Comparison of ENCODE assay signal across 14 mouse cellular contexts in genomic region chr3:38853650-38854049, GRCm38 (mm10). TPM values are rescaled to one million over a fixed set of nuclear protein-coding genes. Genes with fewer than 3 reads are reported as not detected.
DNase-seq lines count a peak whose midpoint lies in the region; ATAC-seq and TF ChIP-seq lines count a peak whose summit lies in the region.
"Had no signal": no experiment of that assay in that cellular context is flagged by ENCODE, and none has a peak within 500 bp of the region (broad histone marks: within the 10 kb centered on the region; RNA-seq: fewer than 3 reads in every experiment).

No protein-coding gene starts in this region.

- ATAC-seq in hindbrain, postnatal 0 days: no peak
- no peak for ATAC-seq in midbrain, embryonic 14.5 days (ENCODE audit: low FRiP score, low TSS enrichment)
- no peak for ATAC-seq in midbrain, embryonic 15.5 days (replicated peaks)
- ATAC-seq: midbrain, embryonic 16.5 days had no signal

- no peaks in the 10 kb centered on the region for H3K36me3 ChIP-seq in hindbrain, postnatal 0 days (ENCODE audit: insufficient read depth, low read length)
- no peaks in the 10 kb centered on the region for H3K36me3 ChIP-seq in hindbrain, embryonic 10.5 days
- no peaks in the 10 kb centered on the region for H3K36me3 ChIP-seq in midbrain, embryonic 14.5 days (ENCODE audit: control insufficient read depth, insufficient read depth, low read length)
- H3K36me3 ChIP-seq in midbrain, embryonic 15.5 days (replicated peaks): no peaks in the 10 kb centered on the region
- H3K36me3 ChIP-seq: hindbrain, embryonic 13.5 days; limb, embryonic 12.5 days had no signal

- no peak overlapping the region for H3K4me3 ChIP-seq in hindbrain, postnatal 0 days (ENCODE audit: low read length)
- no peak overlapping the region for H3K4me3 ChIP-seq in hindbrain, embryonic 10.5 days
- no peak overlapping the region for H3K4me3 ChIP-seq in midbrain, embryonic 14.5 days (replicated peaks; ENCODE audit: low read depth, low read length)
- H3K4me3 ChIP-seq in midbrain, embryonic 15.5 days: no peak overlapping the region
- H3K4me3 ChIP-seq: hindbrain, embryonic 13.5 days; limb, embryonic 12.5 days had no signal

- no peaks in the 10 kb centered on the region for H3K4me1 ChIP-seq in hindbrain, postnatal 0 days (ENCODE audit: insufficient read depth, low read length)
- H3K4me1 ChIP-seq in hindbrain, embryonic 10.5 days (replicated peaks): peaks cover 4% of the 10 kb centered on the region; the same call in 1 of the 2 replicates
- H3K4me1 ChIP-seq in midbrain, embryonic 14.5 days (ENCODE audit: control insufficient read depth, insufficient read depth, low read length): no peaks in the 10 kb centered on the region
- H3K4me1 ChIP-seq in midbrain, embryonic 15.5 days: no peaks in the 10 kb centered on the region
- H3K4me1 ChIP-seq: hindbrain, embryonic 13.5 days; limb, embryonic 12.5 days had no signal

- H3K4me2 ChIP-seq in hindbrain, postnatal 0 days (ENCODE audit: low read depth, low read length): no peak overlapping the region
- no peak overlapping the region for H3K4me2 ChIP-seq in midbrain, embryonic 14.5 days (ENCODE audit: low read length)
- no peak overlapping the region for H3K4me2 ChIP-seq in midbrain, embryonic 15.5 days
- H3K4me2 ChIP-seq: hindbrain, embryonic 13.5 days; limb, embryonic 12.5 days had no signal

- peak; percentile 12 for DNase-seq in hindbrain, postnatal 0 days (ENCODE audit: low spot score)
- DNase-seq in hindbrain, embryonic 10.5 days (ENCODE audit: low spot score): no peak
- DNase-seq in midbrain, embryonic 14.5 days: peak; percentile 31
- DNase-seq in induced T-regulatory cell, adult 2 months (ENCODE audit: low read depth): peak; percentile 8
- DNase-seq in urinary bladder, postnatal 10 days (ENCODE audit: low spot score): no peak
- DNase-seq in spleen, postnatal 14 days (ENCODE audit: low spot score in 2 of 2): no peak
- DNase-seq: cerebellum, adult 9-11 months; kidney, postnatal 4 days had no signal

- WGBS in hindbrain, postnatal 0 days: 23% methylated on average over 3 of the region's 3 CpGs
- 19% methylated on average over 3 of the region's 3 CpGs for WGBS in hindbrain, embryonic 10.5 days
- WGBS in midbrain, embryonic 14.5 days: 18% methylated on average over 3 of the region's 3 CpGs
- WGBS in midbrain, embryonic 15.5 days: 24% methylated on average over 3 of the region's 3 CpGs

- TF ChIP-seq CTCF in hindbrain, postnatal 0 days (IDR thresholded peaks at IDR 0.05; ENCODE audit: low read depth): peak; percentile 27

- no peaks in the 10 kb centered on the region for H3K27me3 ChIP-seq in hindbrain, postnatal 0 days (ENCODE audit: insufficient read depth, low read length)
- H3K27me3 ChIP-seq in hindbrain, embryonic 10.5 days (ENCODE audit: insufficient read depth, poor library complexity, severe bottlenecking): no peaks in the 10 kb centered on the region
- no peaks in the 10 kb centered on the region for H3K27me3 ChIP-seq in midbrain, embryonic 14.5 days (ENCODE audit: control insufficient read depth, insufficient read depth, low read length)
- H3K27me3 ChIP-seq in midbrain, embryonic 15.5 days (replicated peaks): no peaks in the 10 kb centered on the region
- H3K27me3 ChIP-seq: hindbrain, embryonic 13.5 days; limb, embryonic 12.5 days had no signal

- no peak overlapping the region for H3K9ac ChIP-seq in hindbrain, postnatal 0 days (replicated peaks; ENCODE audit: low read length)
- no peak overlapping the region for H3K9ac ChIP-seq in midbrain, embryonic 14.5 days (replicated peaks; ENCODE audit: low read length)
- H3K9ac ChIP-seq in midbrain, embryonic 15.5 days: no peak overlapping the region
- H3K9ac ChIP-seq: hindbrain, embryonic 13.5 days; limb, embryonic 12.5 days had no signal

- no peak overlapping the region for H3K27ac ChIP-seq in hindbrain, postnatal 0 days
- H3K27ac ChIP-seq in hindbrain, embryonic 10.5 days: no peak overlapping the region
- H3K27ac ChIP-seq in midbrain, embryonic 14.5 days (replicated peaks; ENCODE audit: low read depth, low read length): no peak overlapping the region
- H3K27ac ChIP-seq in midbrain, embryonic 15.5 days: no peak overlapping the region
- H3K27ac ChIP-seq: hindbrain, embryonic 13.5 days; limb, embryonic 12.5 days had no signal

- H3K9me3 ChIP-seq in hindbrain, postnatal 0 days (ENCODE audit: low read length): no peaks in the 10 kb centered on the region
- H3K9me3 ChIP-seq in hindbrain, embryonic 10.5 days: no peaks in the 10 kb centered on the region
- no peaks in the 10 kb centered on the region for H3K9me3 ChIP-seq in midbrain, embryonic 14.5 days (ENCODE audit: control insufficient read depth, low read length)
- no peaks in the 10 kb centered on the region for H3K9me3 ChIP-seq in midbrain, embryonic 15.5 days
- H3K9me3 ChIP-seq: hindbrain, embryonic 13.5 days; limb, embryonic 12.5 days had no signal

RNA-seq across cellular contexts. Expression of gene Fat4, which starts 33.1 kb away (rescaled TPM):
- total RNA-seq in hindbrain, postnatal 0 days (2014; rRNA removed): 66.0 and 75.0 TPM in 2 replicates
- polyA plus RNA-seq in hindbrain, postnatal 0 days (2015; fragmentation: Nextera tagmentation; extraction: Ambion mirVana): 4.1 and 4.2 TPM in 2 replicates
- polyA plus RNA-seq in hindbrain, embryonic 10.5 days (2016; fragmentation: Nextera tagmentation; extraction: Ambion mirVana): 6.6 and 10.3 TPM in 2 replicates
- 13.4 and 14.6 TPM in 2 replicates for polyA plus RNA-seq in midbrain, embryonic 14.5 days (2014; fragmentation: Nextera tagmentation; extraction: Ambion mirVana)
- polyA plus RNA-seq in midbrain, embryonic 15.5 days (2015; fragmentation: Nextera tagmentation; extraction: Ambion mirVana): 8.2 and 9.2 TPM in 2 replicates
- total RNA-seq: granulocyte monocyte progenitor cell, adult 5-6 weeks; MEL had no signal

Comparison
In these comparisons a context has a peak if more than half of its experiments do, and no peak if none do; other contexts are left out.
1. DNase-seq: peak in hindbrain, postnatal 0 days (single experiment), midbrain, embryonic 14.5 days (single experiment) and induced T-regulatory cell, adult 2 months (single experiment); none in hindbrain, embryonic 10.5 days (single experiment), urinary bladder, postnatal 10 days (single experiment) and spleen, postnatal 14 days (0 of 2).